20 mouse cellular contexts compared by ENCODE assay signal in genomic region chr16:20444831-20445388, GRCm38 (mm10). TPM values are rescaled to one million over a fixed set of nuclear protein-coding genes. Genes with fewer than 3 reads are reported as not detected.
A peak's percentile ranks its signal among the peaks of the same experiment; 100 is the strongest.
DNase-seq lines count a peak whose midpoint lies in the region; ATAC-seq and TF ChIP-seq lines count a peak whose summit lies in the region.
"Had no signal": no experiment of that assay in that cellular context is flagged by ENCODE, and none has a peak within 500 bp of the region (broad histone marks: within the 10 kb centered on the region; RNA-seq: fewer than 3 reads in every experiment).

No protein-coding gene starts in this region.

- no peaks in the 10 kb centered on the region for H3K4me1 ChIP-seq in hindbrain, embryonic 11.5 days (replicated peaks; ENCODE audit: control insufficient read depth, insufficient read depth, low read length)
- H3K4me1 ChIP-seq in hindbrain, postnatal 0 days (ENCODE audit: insufficient read depth, low read length): no peaks in the 10 kb centered on the region
- peaks cover 12% of the 10 kb centered on the region for H3K4me1 ChIP-seq in embryonic fibroblast, embryonic 13.5 days (ENCODE audit: control insufficient read depth, insufficient read depth, low read length)
- H3K4me1 ChIP-seq: embryonic facial prominence, embryonic 13.5 days; forebrain, embryonic 15.5 days; intestine, embryonic 15.5 days had no signal

- no peaks in the 10 kb centered on the region for H3K27me3 ChIP-seq in hindbrain, embryonic 11.5 days (ENCODE audit: control insufficient read depth, insufficient read depth, low read length)
- no peaks in the 10 kb centered on the region for H3K27me3 ChIP-seq in hindbrain, postnatal 0 days (ENCODE audit: insufficient read depth, low read length)
- H3K27me3 ChIP-seq: embryonic facial prominence, embryonic 13.5 days; forebrain, embryonic 15.5 days; hindbrain, embryonic 12.5 days; intestine, embryonic 15.5 days had no signal

- no peaks in the 10 kb centered on the region for H3K36me3 ChIP-seq in hindbrain, embryonic 11.5 days (ENCODE audit: control insufficient read depth, insufficient read depth, low read length)
- no peaks in the 10 kb centered on the region for H3K36me3 ChIP-seq in hindbrain, postnatal 0 days (ENCODE audit: insufficient read depth, low read length)
- H3K36me3 ChIP-seq: embryonic facial prominence, embryonic 13.5 days; forebrain, embryonic 10.5 days; forebrain, embryonic 15.5 days; heart, embryonic 10.5 days; hindbrain, embryonic 12.5 days; intestine, embryonic 15.5 days had no signal

- WGBS in hindbrain, embryonic 11.5 days: 53% methylated on average over 7 of the region's 7 CpGs
- 32% methylated on average over 7 of the region's 7 CpGs for WGBS in hindbrain, postnatal 0 days

- H3K4me3 ChIP-seq in hindbrain, embryonic 11.5 days (ENCODE audit: low read depth, low read length): no peak overlapping the region
- no peak overlapping the region for H3K4me3 ChIP-seq in hindbrain, postnatal 0 days (ENCODE audit: low read length)
- no peak overlapping the region for H3K4me3 ChIP-seq in embryonic fibroblast, embryonic 13.5 days (ENCODE audit: insufficient read depth, low read length)
- H3K4me3 ChIP-seq: embryonic facial prominence, embryonic 13.5 days; forebrain, embryonic 10.5 days; forebrain, embryonic 15.5 days; heart, embryonic 10.5 days; hindbrain, embryonic 12.5 days; intestine, embryonic 15.5 days had no signal

- no peak overlapping the region for H3K27ac ChIP-seq in hindbrain, embryonic 11.5 days (ENCODE audit: low read depth, low read length)
- no peak overlapping the region for H3K27ac ChIP-seq in hindbrain, postnatal 0 days
- peak overlapping the region; percentile 100; the same call in 1 of the 2 replicates for H3K27ac ChIP-seq in embryonic fibroblast, embryonic 13.5 days (ENCODE audit: insufficient read depth, low read length)
- H3K27ac ChIP-seq: embryonic facial prominence, embryonic 13.5 days; forebrain, embryonic 10.5 days; forebrain, embryonic 15.5 days; heart, embryonic 10.5 days; hindbrain, embryonic 12.5 days; intestine, embryonic 15.5 days had no signal

- no peak for TF ChIP-seq POLR2A in embryonic fibroblast, embryonic 13.5 days (IDR thresholded peaks at IDR 0.05; ENCODE audit: low read depth, low read length)

- no peak overlapping the region for H3K9ac ChIP-seq in hindbrain, embryonic 11.5 days (ENCODE audit: low read depth, low read length)
- no peak overlapping the region for H3K9ac ChIP-seq in hindbrain, postnatal 0 days (replicated peaks; ENCODE audit: low read length)
- H3K9ac ChIP-seq: embryonic facial prominence, embryonic 13.5 days; forebrain, embryonic 15.5 days; hindbrain, embryonic 12.5 days; intestine, embryonic 15.5 days had no signal

- DNase-seq in hindbrain, embryonic 11.5 days (ENCODE audit: low spot score): peak; percentile 3
- DNase-seq in hindbrain, postnatal 0 days (ENCODE audit: low spot score): no peak
- DNase-seq in retina, postnatal 1 day: peak; percentile 43
- DNase-seq in retina, embryonic 14.5 days (ENCODE audit: low spot score): no peak
- no peak for DNase-seq in cerebellum, adult 9-10 months
- DNase-seq: adrenal gland, postnatal 10 days; cerebellum, adult 18-20 months; cerebellum, postnatal 14 days; gastrocnemius, postnatal 10 days; heart, adult 18-20 months; heart, postnatal 10 days; kidney, adult 2 months had no signal

- no peak for TF ChIP-seq CTCF in hindbrain, postnatal 0 days (IDR thresholded peaks at IDR 0.05; ENCODE audit: low read depth)
- TF ChIP-seq CTCF in embryonic fibroblast, embryonic 13.5 days (IDR thresholded peaks at IDR 0.05; ENCODE audit: borderline replicate concordance, insufficient read depth, low read length): no peak

- ATAC-seq in hindbrain, embryonic 11.5 days (ENCODE audit: low FRiP score): no peak
- no peak for ATAC-seq in hindbrain, postnatal 0 days
- ATAC-seq in megakaryocyte-erythroid progenitor cell, adult 5-6 weeks (replicated peaks; ENCODE audit: low FRiP score, low TSS enrichment, poor library complexity, severe bottlenecking): no peak
- ATAC-seq: forebrain, embryonic 15.5 days; intestine, embryonic 15.5 days had no signal

- no peaks in the 10 kb centered on the region for H3K9me3 ChIP-seq in hindbrain, embryonic 11.5 days (ENCODE audit: control insufficient read depth, low read length)
- no peaks in the 10 kb centered on the region for H3K9me3 ChIP-seq in hindbrain, postnatal 0 days (ENCODE audit: low read length)
- H3K9me3 ChIP-seq: embryonic facial prominence, embryonic 13.5 days; forebrain, embryonic 15.5 days; heart, embryonic 10.5 days; intestine, embryonic 15.5 days had no signal

- no peak overlapping the region for H3K4me2 ChIP-seq in hindbrain, embryonic 11.5 days (replicated peaks; ENCODE audit: low read depth, low read length)
- H3K4me2 ChIP-seq in hindbrain, postnatal 0 days (ENCODE audit: low read depth, low read length): no peak overlapping the region
- H3K4me2 ChIP-seq: embryonic facial prominence, embryonic 13.5 days; forebrain, embryonic 15.5 days; hindbrain, embryonic 12.5 days; intestine, embryonic 15.5 days had no signal

RNA-seq across cellular contexts. Expression of gene Abcc5, which starts 18.7 kb away (rescaled TPM):
- polyA plus RNA-seq in hindbrain, embryonic 11.5 days (2014; fragmentation: Nextera tagmentation; extraction: Ambion mirVana): 65.4 and 89.9 TPM in 2 replicates
- 72.7 and 80.1 TPM in 2 replicates for total RNA-seq in hindbrain, postnatal 0 days (2014; rRNA removed)
- 80.4 and 81.0 TPM in 2 replicates for polyA plus RNA-seq in hindbrain, postnatal 0 days (2015; fragmentation: Nextera tagmentation; extraction: Ambion mirVana)
- 74.8 and 76.8 TPM in 2 replicates for polyA plus RNA-seq in embryonic fibroblast, embryonic 13.5 days (2011; ENCODE audit: insufficient read length, low read depth, missing spikeins)
- 71.7 and 81.0 TPM in 2 replicates for total RNA-seq in megakaryocyte-erythroid progenitor cell, adult 5-6 weeks (2014; fragmentation: Nextera tagmentation)
- total RNA-seq in megakaryocyte-erythroid progenitor cell, adult 5-6 weeks (2017): 29.2 and 40.1 TPM in 2 replicates

RNA-seq across cellular contexts. Expression of gene Eif2b5, which starts 53.7 kb away (rescaled TPM):
- 132 and 139 TPM in 2 replicates for polyA plus RNA-seq in hindbrain, embryonic 11.5 days (2014; fragmentation: Nextera tagmentation; extraction: Ambion mirVana)
- total RNA-seq in hindbrain, postnatal 0 days (2014; rRNA removed): 102 and 109 TPM in 2 replicates
- 80.9 and 81.4 TPM in 2 replicates for polyA plus RNA-seq in hindbrain, postnatal 0 days (2015; fragmentation: Nextera tagmentation; extraction: Ambion mirVana)
- 53.8 and 61.5 TPM in 2 replicates for polyA plus RNA-seq in embryonic fibroblast, embryonic 13.5 days (2011; ENCODE audit: insufficient read length, low read depth, missing spikeins)
- 80.8 and 82.4 TPM in 2 replicates for total RNA-seq in megakaryocyte-erythroid progenitor cell, adult 5-6 weeks (2014; fragmentation: Nextera tagmentation)
- total RNA-seq in megakaryocyte-erythroid progenitor cell, adult 5-6 weeks (2017): 108 TPM in 2 replicates

Comparison
In these comparisons a context has a peak if more than half of its experiments do, and no peak if none do; other contexts are left out.
1. DNase-seq: peak in hindbrain, embryonic 11.5 days (single experiment) and retina, postnatal 1 day (single experiment); none in hindbrain, postnatal 0 days (single experiment), retina, embryonic 14.5 days (single experiment) and cerebellum, adult 9-10 months (single experiment).